Mouse (Mus musculus) CD8-positive naive resting alpha-beta T cell, adult 2 months (primary cell): ENCODE results near the gene Gm49358.

Experiments used
- DNase-seq, 2 experiments: peaks; one replicate each; pipeline ENCODE4 v3.0.0; 2022; ENCODE audit warnings: low read depth in 2 of 2, low spot score in 2 of 2

Gm49358 gene

DNA sequence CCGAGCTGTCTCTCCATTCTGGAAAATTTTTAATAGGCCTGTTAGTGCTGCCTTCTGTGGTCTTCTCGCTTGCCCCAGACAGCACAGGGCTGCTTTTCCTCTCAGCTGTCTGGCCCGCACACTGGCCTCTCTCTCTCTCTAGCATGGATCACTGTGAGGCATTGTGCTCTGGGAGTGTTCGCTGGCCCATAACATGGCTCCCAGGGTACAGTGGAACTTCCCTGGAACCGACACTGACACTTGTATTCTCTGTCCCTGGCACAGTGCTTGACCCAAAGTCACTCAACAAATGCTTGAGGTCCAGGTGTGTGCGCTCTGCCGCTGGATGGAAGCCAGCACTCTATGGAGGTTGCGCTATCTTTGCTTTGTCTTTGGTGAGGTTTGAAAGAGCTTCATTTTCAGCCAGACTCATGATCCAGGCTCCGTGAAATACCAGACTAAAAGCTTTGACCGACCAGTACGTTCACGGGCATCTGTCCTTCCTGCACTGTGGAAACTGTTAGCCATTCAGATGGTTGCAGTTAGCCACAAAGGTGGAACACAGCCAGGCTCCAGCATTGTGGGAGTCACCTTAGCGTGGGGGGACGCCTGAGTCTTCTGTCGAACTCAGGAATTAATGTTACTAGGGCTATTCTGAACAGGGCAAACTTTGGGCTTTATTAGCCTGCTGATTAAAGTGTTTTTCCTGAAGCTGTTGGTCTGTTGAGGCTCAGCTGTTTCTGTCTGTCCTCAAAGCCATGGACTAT is 44.4 kb downstream of the Gm49358 start:
- no peak for DNase-seq

DNA sequence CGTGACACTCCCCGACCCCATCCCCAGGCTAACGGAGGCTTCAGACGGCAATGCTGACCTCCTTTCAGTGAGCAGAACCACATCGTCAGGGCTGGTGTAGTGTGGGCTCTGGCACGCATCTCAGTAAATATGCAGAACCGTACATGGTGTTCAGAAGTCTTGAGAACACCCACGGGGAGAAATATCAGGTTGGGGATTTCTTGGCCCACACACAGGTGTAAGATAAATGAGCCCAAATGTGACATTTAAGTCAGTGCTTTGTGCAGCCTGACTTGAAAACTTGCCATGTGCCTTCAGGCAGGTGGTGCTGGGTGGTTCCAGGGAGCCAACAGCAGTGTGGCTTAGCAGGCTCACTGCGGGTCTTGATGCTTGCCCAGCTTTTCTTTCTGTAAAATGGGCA is 46.2 kb downstream of the Gm49358 start:
- no peak for DNase-seq

GRCm38 (mm10) chr10:86810612-86811011 is 46.8 kb downstream of the Gm49358 start:
- DNase-seq = no peak

DNA sequence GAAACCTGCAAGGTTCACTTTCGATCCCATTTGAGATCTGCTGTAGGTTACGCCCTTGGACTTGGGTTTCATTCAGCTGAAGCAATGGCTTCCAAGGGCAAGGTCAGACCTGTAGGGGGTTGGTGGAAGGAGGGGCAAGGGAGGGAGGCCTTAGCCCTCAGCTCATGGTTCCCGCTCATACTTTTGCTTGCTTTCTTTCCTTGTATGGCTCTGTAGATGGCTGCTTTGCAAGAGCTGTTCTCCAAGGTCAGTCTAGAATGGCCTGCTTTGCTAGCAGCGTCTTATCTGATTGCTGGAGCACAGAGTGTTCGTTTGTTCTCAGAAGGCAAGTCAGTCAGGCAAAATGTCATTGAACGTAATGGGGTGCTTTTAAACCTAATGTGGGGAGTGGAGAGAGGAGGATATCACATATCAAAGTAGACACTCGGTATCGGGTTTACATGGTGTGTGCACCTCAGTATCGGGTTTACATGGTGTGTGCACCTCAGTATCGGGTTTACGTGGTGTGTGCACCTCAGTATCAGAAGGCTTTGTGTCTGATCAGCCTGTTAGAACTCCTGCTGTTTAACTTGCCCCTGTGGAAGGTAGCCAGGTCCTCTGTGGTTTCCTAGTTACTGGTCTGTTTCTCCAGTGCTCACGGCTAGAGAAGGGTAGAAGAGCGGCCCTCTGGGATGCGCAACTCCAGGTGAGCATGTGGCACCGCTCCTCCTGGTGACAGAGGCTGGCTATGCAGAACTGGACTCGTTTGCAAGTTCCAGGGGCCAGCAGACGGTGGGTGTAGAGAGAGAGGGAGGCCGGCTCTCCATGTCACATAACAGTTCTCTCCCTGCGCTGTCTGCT is 50.7 kb downstream of the Gm49358 start:
- no peak for DNase-seq

- DNase-seq = no peak
Observed at GRCm38 (mm10) chr10:86815133-86815532, 51.4 kb downstream of the Gm49358 start.

DNA sequence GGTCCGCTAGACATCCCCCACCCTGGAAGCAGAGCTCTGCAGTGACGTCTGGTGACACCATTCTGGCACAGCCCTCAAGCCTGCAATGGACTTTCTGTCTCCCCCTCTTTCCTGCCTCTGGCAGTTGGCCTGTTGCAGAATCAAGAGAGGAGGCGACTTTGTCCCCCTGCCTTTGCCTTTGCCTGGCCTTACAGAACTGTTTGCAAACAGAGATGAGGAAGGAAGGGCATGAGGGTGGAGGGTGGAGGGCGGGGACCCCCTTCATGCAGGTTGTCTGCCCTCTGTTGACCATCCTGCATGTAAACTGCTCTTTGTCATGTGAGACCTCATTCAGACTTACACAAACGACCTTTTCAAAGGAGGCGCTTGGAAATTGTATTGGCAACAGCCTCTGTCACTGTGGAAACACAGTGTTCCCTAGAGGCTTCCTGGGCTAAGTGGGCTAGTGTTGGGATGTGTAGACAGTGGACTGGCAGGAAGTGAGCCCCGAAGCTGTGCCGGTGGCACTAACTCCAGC is 55.9 kb downstream of the Gm49358 start:
- no peak for DNase-seq

DNA sequence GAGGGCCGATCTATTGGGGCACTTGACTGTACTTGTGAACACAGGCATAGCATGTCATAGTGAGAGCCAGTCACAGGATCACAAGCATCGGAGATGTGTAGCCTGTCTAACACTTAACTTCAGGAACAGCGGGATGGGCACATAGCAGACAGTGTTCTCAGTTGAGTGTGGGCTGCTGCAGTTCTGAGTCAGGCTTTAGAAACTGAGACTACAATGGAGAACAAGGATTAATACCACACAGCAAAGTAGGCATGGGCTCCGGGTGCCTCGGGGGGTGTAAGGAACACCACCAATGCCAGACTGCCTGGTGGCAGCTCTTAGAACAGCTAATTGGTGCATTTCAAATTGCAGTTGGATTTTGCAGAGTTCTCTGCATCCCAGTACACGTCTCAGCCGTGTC is 57.2 kb downstream of the Gm49358 start:
- no peak for DNase-seq

GRCm38 (mm10) chr10:86824093-86824492 is 60.3 kb downstream of the Gm49358 start:
- no peak for DNase-seq

GRCm38 (mm10) chr10:86824871-86825270 is 61.1 kb downstream of the Gm49358 start:
- DNase-seq = no peak

GRCm38 (mm10) chr10:86825871-86826522 is 62.2 kb downstream of the Gm49358 start:
- DNase-seq = no peak

- no peak for DNase-seq
Observed at GRCm38 (mm10) chr10:86826929-86827328, 63.2 kb downstream of the Gm49358 start.

DNA sequence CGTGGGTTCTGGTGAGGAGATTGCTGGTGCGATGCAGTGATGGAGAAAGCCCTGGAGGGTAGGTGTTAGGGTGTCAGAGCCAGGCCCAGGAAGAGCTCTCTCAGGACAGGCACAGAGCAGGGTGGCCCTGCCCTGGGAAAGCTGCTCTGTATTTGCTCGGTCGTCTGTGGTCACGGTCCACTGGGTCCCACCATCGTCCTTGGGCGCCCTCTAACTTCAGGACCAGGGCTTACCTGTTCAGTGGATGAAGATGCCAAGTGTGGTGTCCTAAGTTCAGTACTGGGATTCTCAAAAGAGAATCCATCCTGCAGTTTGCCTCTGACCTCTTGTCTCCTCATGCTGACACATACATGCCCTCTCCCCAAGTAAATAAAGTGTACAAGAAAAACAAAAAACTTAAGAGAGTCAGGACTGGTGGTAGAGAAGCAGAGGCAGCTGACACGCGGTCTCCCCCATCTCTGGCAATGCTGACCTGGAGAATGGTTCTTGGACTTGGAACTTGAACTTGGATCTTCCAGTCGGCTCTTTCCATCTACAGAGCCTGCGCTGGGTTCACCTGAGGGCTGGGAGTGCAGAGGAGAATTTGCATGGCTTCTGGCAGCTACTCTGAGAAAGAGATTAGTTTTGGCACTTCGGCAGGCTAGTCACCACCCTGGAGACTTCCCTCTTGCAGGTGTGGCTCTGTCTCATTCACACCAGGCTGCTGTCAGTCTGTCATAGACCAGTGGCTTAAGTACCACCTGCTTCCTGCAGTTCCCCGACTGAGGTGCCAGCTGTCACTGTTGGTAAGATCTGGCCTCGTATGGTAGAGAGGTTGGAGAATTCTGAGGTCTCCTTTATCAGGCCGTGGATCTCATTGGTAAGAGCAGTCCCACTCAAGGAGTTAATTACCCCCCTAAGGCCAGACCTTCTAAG is 64.7 kb downstream of the Gm49358 start:
- DNase-seq = no peak

DNA sequence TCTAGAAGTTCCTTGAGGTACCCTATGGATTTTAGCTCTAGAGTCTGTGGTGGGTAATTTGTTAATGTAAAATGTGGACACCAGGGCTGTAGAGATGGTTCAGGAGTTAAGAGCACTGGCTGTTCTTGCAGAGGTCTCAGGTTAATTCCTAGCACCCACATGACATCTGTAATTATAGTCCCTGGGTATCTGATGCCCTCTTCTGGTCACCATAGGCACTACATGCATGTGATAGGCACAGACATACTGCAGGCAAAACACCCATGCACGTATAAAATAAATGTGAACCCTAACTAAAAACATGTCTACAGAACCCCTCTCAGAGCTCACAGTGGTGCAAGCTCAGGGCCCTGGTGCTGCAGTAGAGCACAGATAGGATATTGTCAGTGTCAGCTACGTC is 65.7 kb downstream of the Gm49358 start:
- DNase-seq = no peak

- DNase-seq = no peak
Observed at GRCm38 (mm10) chr10:86836784-86837183, 73.0 kb downstream of the Gm49358 start.

GRCm38 (mm10) chr10:86838827-86839226 is 75.1 kb downstream of the Gm49358 start:
- DNase-seq = no peak

DNA sequence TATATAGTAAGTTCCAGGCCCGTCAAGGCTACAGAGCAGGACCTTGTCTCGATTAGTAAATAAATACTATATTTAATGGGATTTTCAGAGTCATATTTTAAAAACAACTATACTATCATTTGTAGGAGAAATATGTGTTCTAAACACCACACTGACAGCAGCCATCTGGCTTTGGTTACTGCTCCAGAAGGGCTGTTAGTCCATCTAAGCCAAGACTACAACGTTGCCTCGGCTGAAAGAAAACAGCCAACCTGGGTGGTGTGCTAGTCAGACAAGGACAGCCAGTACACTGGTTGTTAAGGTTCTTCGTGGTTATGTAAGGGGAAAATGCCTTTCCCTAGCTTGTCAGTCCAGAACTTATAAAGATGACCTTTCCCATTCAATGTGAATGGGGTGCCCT is 78.9 kb downstream of the Gm49358 start:
- DNase-seq = no peak

DNA sequence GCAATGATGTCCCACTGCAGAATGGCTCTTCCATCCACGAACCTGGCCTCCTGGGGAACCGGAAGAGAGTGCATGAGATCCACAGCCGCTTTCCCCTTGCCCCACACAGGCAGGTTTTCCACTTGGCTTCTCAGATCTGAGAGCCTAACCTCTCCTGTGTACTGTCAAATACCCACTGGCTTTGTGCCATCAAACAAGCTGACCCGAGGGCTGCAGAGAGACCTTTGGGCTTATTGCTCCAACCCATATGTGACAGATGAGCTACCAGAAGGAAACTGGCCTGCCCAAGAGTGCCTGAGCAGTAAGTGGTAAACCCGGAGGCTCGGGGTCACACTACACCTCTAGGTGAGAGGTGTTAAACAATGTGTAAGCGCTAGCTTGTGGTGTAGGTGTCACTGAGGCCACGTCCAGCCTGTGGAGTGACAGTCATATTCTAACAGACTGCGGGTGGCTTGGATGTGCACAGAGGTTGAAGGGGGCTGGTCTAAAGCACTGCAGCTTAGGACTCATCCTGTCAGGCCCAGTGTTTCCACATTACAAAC is 83.2 kb downstream of the Gm49358 start:
- DNase-seq = no peak

GRCm38 (mm10) chr10:86849087-86849486 is 85.3 kb downstream of the Gm49358 start:
- no peak for DNase-seq

DNA sequence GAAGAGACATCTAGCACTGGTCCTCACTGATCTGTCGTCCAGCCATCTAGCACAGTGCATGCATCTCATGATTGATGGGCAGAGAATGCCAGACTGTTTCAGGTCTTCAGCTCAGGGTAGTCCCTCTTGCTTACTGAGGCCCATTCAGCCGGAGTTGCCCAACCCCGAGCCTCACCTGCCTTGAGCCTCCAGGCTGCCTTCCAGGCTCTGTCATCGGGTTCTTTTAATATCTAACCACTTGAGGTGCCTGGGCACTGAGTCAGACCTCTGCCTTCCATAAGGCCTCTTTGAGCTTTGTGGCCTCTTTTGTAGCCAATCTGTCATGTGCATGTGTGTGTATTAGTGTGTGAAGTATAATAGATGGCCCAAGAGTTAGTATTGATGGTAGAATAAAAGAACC is 85.7 kb downstream of the Gm49358 start:
- no peak for DNase-seq

DNA sequence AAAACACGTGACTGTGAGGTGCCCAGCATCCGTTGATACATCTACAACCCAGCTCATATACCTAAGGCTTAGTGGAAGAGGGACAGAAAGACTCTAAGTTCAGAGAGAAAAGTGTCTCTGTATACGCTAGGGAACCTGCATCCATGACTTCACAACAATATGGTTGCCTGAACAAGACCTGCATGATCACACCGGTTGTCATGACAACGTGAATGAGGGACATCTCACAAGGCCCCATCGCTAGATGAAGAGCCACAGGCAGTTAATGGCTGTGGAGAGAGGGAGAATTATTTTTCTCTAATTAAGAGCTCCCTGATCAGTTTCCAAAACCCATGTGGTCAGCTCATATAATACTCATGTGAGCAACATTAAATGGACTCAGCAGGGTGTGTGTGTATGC is 88.4 kb downstream of the Gm49358 start:
- DNase-seq = no peak
